Mouse (Mus musculus) testis, postnatal 10 days (tissue): ENCODE measurements around the gene Nrl.

Source experiments
- DNase-seq: peaks from one replicate; pipeline ENCODE4 v3.0.0; 2021; ENCODE audit warnings: low spot score

The Nrl gene

GRCm38 (mm10) chr14:55524785-55525184, at the start of gene Nrl:
Gene Nrl (minus strand): TSS chr14:55524981.
- DNase-seq = no peak

- no peak for DNase-seq
These were observed 47.0 kb upstream of the Nrl start for GRCm38 (mm10) chr14:55571760-55572159.

GRCm38 (mm10) chr14:55570588-55570987, 45.8 kb upstream of the Nrl start:
- DNase-seq = no peak

GRCm38 (mm10) chr14:55567496-55567895, 42.7 kb upstream of the Nrl start:
- no peak for DNase-seq

- DNase-seq = no peak
These were observed 41.0 kb upstream of the Nrl start for GRCm38 (mm10) chr14:55565748-55566147.

GRCm38 (mm10) chr14:55563249-55563648, 38.5 kb upstream of the Nrl start:
- no peak for DNase-seq

- no peak for DNase-seq
These were observed 37.1 kb upstream of the Nrl start for GRCm38 (mm10) chr14:55561860-55562259.

GRCm38 (mm10) chr14:55560202-55561073, 35.7 kb upstream of the Nrl start, which contains the start of gene A730061H03Rik:
Gene A730061H03Rik (minus strand): TSS chr14:55560406.
- peak; percentile 98 for DNase-seq

GRCm38 (mm10) chr14:55559799-55560201, 35.0 kb upstream of the Nrl start, which contains the start of gene Dcaf11:
Gene Dcaf11 (plus strand): TSS chr14:55560006.
- peak; percentile 90 for DNase-seq

- DNase-seq = no peak
These were observed 34.1 kb upstream of the Nrl start for GRCm38 (mm10) chr14:55558740-55559448.

- DNase-seq = no peak
These were observed 32.8 kb upstream of the Nrl start for GRCm38 (mm10) chr14:55557587-55557986.

- DNase-seq = peak; percentile 91
These were observed 32.2 kb upstream of the Nrl start for GRCm38 (mm10) chr14:55557003-55557402.

GRCm38 (mm10) chr14:55555788-55556187, 31.0 kb upstream of the Nrl start:
- no peak for DNase-seq

- DNase-seq = no peak
These were observed 29.9 kb upstream of the Nrl start for GRCm38 (mm10) chr14:55554635-55555034.

- no peak for DNase-seq
These were observed 27.0 kb upstream of the Nrl start for GRCm38 (mm10) chr14:55551794-55552193.

- no peak for DNase-seq
These were observed 26.6 kb upstream of the Nrl start for GRCm38 (mm10) chr14:55551347-55551746.

GRCm38 (mm10) chr14:55550191-55550590, 25.4 kb upstream of the Nrl start:
- DNase-seq = no peak

- peak; percentile 68 for DNase-seq
These were observed 19.6 kb upstream of the Nrl start for GRCm38 (mm10) chr14:55544334-55544733.

GRCm38 (mm10) chr14:55542268-55542667, 17.5 kb upstream of the Nrl start:
- DNase-seq = no peak

GRCm38 (mm10) chr14:55540787-55541321, 16.1 kb upstream of the Nrl start:
- DNase-seq = peak; percentile 94

- peak; percentile 85 for DNase-seq
These were observed 15.4 kb upstream of the Nrl start, which contains the start of gene Pck2 for GRCm38 (mm10) chr14:55540067-55540786. Gene Pck2 (plus strand): TSS chr14:55540266.
